Mouse (Mus musculus): ENCODE data around the gene Pde8b.

Pde8b gene

GRCm38 (mm10) chr13:95140460-95141079 is 109.6 kb downstream of the Pde8b start:
- in situ Hi-C loops (cut with MboI, MseI) = no loop called here

GRCm38 (mm10) chr13:95135326-95136150 is 114.6 kb downstream of the Pde8b start:
- in situ Hi-C loops (cut with MboI, MseI) = no loop called here

GRCm38 (mm10) chr13:95131848-95132247 is 118.3 kb downstream of the Pde8b start:
- in situ Hi-C loops (cut with MboI, MseI) = no loop called here

GRCm38 (mm10) chr13:95131041-95131440 is 119.1 kb downstream of the Pde8b start:
- in situ Hi-C loops (cut with MboI, MseI) = no loop called here

GRCm38 (mm10) chr13:95127288-95127687 is 122.8 kb downstream of the Pde8b start:
- in situ Hi-C loops (cut with MboI, MseI) = no loop called here

- in situ Hi-C loops (cut with MboI, MseI) = no loop called here
Observed at GRCm38 (mm10) chr13:95126801-95127200, 123.3 kb downstream of the Pde8b start.

- in situ Hi-C loops (cut with MboI, MseI) = no loop called here
Observed at GRCm38 (mm10) chr13:95125546-95126215, 124.5 kb downstream of the Pde8b start.

GRCm38 (mm10) chr13:95120570-95120969 is 129.6 kb downstream of the Pde8b start:
- in situ Hi-C loops (cut with MboI, MseI) = no loop called here

- in situ Hi-C loops (cut with MboI, MseI) = no loop called here
Observed at GRCm38 (mm10) chr13:95113763-95114162, 136.4 kb downstream of the Pde8b start.

- in situ Hi-C loops (cut with MboI, MseI) = no loop called here
Observed at GRCm38 (mm10) chr13:95109555-95109954, 140.6 kb downstream of the Pde8b start.

- in situ Hi-C loops (cut with MboI, MseI) = no loop called here
Observed at GRCm38 (mm10) chr13:95108035-95108434, 142.1 kb downstream of the Pde8b start.

GRCm38 (mm10) chr13:95104865-95105264 is 145.3 kb downstream of the Pde8b start:
- in situ Hi-C loops (cut with MboI, MseI) = no loop called here

GRCm38 (mm10) chr13:95102985-95103590 is 147.0 kb downstream of the Pde8b start:
- in situ Hi-C loops (cut with MboI, MseI) = no loop called here

- in situ Hi-C loops (cut with MboI, MseI) = no loop called here
Observed at GRCm38 (mm10) chr13:95101315-95101714, 148.8 kb downstream of the Pde8b start.

GRCm38 (mm10) chr13:95098931-95099720 is 151.0 kb downstream of the Pde8b start:
- in situ Hi-C loops (cut with MboI, MseI) = no loop called here

- in situ Hi-C loops (cut with MboI, MseI) = no loop called here
Observed at GRCm38 (mm10) chr13:95096646-95097045, 153.5 kb downstream of the Pde8b start.

GRCm38 (mm10) chr13:95095860-95096259 is 154.3 kb downstream of the Pde8b start:
- in situ Hi-C loops (cut with MboI, MseI) = no loop called here

GRCm38 (mm10) chr13:95091546-95092445 is 158.3 kb downstream of the Pde8b start:
- in situ Hi-C loops (cut with MboI, MseI) = no loop called here

- in situ Hi-C loops (cut with MboI, MseI) = loop anchor here (5.0 kb wide), 1 partner anchor 105 kb away; no protein-coding TSS in a partner anchor
Observed at GRCm38 (mm10) chr13:95087358-95087787, 162.8 kb downstream of the Pde8b start.

GRCm38 (mm10) chr13:95086033-95086432 is 164.1 kb downstream of the Pde8b start:
- in situ Hi-C loops (cut with MboI, MseI) = loop anchor here (5.0 kb wide), 1 partner anchor 106 kb away; no protein-coding TSS in a partner anchor

Data from T-helper 2 cell (primary cell).